Mouse (Mus musculus) embryo, embryonic 11.5 days (tissue): ENCODE measurements around the gene Dcp1a.
A peak's percentile ranks its signal among the peaks of the same experiment; 100 is the strongest.

Experiments
- DNase-seq: peaks from one replicate; pipeline ENCODE4 v3.0.0-alpha.2; 2012; ENCODE audit warnings: low read depth, low spot score

Dcp1a gene

DNA sequence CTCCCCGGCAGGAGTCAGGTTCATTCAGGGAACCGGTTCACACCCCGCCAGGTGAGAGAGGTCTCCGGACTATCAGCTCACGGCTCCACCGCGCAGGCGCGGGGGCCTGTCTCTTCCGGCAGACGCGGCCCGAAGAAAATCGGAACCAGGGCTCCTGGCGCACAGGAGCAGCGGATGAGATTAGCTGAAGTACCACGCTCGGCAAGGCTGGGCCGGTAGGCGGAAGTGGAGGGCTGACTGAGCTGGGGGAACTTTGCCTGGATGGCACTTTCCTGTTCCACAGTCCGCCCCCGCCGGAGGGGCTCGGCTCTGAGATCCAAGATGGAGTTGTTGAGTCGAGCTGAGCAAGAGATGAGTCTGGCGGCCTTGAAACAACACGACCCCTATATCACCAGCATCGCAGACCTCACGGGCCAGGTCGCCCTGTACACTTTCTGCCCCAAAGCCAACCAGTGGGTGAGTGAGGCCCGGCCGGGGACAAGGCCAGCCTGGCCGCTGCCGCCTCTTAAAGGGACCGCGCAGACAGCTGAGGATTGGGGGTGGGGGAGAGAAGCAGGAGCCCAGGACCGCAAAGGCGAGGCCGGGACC, at the start of gene Dcp1a:
Gene Dcp1a (plus strand): TSS at position 175 of the 588 bp plus-strand sequence.
- peak; percentile 89 for DNase-seq

DNA sequence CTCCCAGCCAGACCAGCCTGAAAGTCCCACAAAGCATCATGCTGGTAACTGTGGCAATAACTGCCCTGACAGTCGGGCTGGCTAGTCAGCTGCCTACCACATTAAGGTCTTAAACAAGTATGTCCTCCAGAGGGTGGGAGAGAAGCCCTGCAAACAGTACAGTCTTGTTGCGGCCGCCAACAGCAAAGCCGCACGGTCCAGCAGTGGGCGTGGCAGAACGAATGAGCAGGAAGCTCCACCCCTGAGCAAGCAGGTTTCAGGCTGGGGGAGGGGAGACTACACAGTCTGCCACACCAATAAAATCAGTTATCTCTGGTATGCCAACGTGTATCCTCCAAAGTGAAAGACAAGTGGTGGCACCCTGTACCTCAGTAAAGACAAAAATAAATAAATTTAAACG, 49.7 kb upstream of the Dcp1a start:
- no peak for DNase-seq

DNA sequence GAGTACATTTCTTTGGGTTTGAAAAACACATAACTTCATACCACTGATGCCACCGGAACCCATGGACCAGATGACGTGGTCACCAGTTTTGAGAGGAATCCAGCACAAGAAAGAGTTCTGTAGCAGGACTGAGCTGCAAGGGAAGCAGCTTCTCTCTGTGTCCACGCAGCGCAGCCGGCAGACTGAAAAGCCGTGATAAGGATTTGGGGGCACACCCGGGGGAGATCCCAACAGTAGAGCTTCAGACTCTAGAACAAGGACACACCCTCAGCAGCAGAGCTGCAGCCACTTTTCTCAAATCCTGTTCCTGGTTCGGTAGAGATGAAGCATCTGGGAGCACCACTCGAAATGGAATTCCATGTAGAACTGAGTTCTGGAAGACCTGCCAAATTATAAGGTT, 49.3 kb upstream of the Dcp1a start:
- no peak for DNase-seq

DNA sequence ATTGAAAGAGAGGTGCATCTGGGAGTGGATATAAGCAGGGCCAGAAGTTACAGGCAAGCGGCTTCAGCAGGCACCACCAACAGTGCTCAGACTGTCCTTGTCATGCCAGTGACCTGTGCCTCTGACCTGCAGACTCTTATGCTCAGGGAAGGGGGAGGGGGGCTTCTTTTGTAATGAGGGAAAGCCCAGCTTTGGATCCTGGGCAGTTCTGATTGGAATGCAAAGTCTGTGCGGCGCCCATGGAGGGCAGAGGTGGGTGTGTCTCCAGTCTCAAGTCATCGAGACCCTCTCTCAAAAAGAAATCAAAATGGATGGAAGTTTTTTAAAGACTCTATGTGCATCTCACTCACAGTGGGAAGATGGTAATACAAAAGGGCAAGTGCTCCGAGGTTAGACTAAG, 48.9 kb upstream of the Dcp1a start:
- no peak for DNase-seq

DNA sequence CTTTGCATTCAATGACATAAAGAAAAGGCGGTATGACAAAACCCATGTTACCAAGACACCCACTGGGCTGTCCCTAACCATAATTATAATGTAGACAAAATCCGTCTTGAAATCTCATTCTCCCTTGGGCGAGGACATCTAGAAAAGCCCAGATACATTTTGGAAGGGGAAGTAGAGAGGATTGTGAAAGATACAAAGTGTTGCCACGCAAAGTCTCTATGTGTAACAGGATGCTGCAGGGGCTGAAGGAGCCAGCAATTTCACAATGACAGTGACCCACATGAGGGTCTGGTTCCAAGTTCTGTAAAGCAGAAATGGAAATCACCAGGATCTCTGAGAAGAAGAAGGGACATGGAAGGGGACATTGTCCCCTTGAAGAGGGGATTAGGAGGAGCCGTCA, 44.0 kb upstream of the Dcp1a start:
- no peak for DNase-seq

DNA sequence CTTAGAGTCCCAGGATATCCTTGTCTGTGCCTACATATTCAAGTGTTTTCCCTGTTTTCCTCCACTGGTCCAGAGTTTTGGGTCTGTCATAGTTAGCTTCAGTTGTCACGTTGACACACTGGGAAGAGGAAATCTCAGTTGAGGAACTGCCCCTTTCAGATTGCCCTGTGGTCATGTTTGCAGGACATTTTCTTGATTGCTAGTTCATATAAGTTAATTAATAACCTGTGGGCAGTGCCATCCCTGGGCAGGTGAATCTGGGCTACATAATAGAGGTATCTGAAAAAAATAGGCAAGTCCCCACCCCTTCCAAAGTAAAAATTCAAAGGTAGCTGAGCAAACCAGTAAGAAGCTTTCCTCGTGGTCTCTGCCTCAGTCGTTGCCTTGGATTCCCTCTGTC, 39.4 kb upstream of the Dcp1a start:
- no peak for DNase-seq

DNA sequence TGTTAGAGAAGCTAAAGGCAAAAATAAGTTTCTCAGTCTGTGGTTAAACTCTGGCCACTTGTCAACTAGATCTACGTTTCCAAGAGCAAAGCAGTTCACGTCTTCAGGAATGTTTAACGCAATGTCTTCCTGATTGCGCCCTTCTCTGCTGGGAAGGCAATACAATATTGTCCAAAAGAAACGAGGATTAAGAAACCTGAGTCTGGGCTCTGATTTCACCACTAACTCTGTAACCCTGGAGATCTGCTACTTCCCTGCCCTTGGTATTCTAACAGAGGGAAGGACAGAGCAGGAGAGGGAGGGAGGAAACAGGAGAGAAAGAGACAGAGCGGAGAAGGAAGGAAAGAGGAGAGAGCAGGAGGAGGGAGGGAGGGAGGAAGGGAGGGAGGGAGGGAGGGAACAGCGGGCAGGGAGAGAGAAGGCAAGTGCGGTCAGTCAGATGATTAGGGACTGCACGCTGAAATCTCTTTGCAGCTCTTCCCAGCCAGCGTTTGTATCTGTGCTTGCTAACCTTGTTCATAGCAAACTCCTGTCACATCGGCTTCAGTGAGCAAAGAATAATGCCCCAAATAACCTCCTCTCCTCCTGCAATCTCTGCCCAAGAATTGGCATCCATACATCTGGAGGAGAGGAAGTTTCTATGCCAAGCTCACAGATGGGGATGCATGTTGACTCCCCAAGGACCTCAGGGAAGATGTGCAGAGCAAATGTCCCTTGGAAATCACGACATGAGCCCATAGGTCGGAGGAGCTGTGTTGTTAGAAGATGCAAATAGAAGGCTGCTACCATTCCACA, 23.3 kb upstream of the Dcp1a start:
- DNase-seq = no peak

DNA sequence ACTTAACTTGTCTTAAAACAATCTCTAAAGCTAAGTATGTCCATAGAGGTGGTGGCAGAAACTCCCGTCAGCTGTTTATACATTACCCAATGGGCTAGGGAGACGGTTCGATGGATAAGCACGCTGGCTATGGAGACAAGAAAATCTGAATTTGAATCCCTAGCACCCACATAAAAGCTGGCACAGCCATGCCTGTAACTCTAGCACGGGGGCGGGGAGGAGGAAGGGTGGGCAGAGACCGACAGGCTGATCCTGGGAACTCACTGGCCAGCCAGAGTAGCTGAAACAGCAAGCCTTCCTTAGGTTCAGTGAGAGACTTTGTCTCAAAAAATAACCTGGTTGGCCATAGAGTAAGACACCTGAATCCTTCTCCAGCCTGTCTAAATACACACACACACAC, 21.9 kb upstream of the Dcp1a start:
- DNase-seq = no peak

DNA sequence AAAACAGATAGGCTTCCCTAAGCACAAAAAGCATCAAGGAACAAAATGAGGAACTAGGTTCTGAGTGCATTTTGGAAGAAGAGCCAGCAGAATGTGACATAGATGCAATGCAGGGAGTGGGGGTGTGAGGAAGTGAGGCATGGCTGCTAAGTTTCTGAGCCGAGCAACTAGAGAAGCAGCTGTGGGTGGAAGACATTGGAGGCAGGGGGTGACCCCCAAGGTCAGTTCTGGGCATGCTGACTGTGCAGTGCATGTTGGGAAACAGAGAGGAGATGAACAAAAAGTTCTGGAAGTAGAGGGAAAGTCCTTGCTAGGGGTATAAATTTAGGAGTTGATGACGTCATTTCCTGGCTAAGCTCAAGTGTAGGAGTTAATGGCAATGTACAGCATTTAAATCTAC, 21.4 kb upstream of the Dcp1a start:
- no peak for DNase-seq

DNA sequence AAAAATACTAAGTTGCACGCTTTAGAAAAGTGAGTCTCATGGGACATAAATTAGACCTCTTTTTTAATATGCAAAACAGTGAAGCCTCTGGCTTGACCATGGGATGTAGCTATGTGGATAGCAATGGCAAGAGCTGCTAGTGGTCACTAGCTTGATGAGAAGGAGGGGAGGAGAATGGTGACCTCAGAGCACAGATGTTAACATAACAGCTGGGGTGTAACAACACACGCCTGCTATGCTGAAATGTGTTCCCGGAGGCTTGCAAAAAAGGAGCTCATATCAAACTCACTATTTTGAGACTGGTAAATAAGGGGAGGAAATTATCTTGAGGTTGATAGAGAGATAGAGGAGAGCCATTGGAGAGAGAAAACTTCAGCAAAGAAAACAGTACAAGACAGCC, 20.5 kb upstream of the Dcp1a start:
- DNase-seq = no peak

DNA sequence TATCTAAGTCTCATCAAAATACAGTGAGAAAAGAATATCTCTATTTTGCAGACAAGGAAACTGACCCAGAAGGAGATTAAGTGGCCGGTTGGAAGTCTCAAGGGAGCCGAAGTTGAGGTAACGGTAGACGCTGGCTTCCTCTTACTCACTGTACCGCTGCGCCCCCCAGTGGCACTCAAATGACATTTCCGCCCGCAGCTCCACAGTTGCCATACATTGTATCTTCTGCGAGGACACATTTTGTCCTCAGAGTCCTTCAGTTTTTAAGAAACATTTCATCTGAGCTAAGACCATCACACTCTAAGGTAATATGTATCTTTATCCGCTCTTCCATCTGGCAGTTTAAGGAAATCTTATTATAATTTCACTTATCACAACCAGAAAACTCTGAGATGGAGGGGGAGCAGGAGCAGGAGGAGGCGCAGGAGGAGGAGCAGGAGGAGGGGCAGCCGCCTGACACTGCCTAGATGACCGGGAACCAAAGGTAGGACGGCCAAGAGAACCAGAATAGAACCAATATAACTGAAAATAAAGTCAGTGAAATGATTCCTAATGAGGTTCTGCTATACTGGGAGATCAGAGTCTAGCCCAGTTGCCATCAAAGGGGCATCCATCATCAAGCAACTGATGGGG, 19.3 kb upstream of the Dcp1a start:
- peak; percentile 67 for DNase-seq

DNA sequence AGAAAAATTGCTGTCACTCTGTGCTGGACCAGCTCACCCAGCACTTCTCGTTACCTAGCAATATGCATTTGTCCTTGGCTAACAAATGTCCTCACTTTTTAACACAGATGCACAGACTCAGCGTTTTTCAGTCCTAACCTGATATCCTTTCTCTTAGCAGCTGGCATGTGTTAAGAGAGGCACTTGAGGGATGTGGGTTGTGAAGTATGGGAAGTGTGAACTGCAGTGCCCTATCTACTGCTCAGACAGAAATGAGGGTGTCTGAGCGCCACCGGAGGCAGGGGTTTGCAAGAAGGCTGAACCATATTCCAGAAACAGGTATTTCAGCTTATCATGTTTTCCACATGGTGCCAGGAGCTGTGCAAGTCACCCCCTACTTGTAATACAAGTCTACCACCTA, 16.0 kb upstream of the Dcp1a start:
- no peak for DNase-seq

DNA sequence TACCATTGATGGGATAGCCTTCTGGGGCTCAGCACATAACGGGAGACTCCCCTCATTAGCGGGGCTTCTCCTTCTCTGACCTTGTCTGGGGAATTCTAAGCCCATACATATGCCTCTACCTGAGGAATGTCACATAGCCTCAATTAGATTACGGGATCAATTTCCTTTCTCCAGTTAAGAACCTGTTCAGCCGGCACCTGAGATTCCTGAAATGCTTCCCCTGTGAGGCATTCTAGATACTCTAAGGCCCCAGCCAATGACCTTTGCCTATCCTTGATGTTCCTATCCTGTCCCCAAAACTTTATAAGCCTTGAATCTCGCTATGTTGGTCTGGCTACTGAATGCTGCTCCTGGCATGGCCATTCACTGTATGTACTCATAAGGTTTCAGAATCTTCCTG, 5.7 kb upstream of the Dcp1a start:
- DNase-seq = no peak

DNA sequence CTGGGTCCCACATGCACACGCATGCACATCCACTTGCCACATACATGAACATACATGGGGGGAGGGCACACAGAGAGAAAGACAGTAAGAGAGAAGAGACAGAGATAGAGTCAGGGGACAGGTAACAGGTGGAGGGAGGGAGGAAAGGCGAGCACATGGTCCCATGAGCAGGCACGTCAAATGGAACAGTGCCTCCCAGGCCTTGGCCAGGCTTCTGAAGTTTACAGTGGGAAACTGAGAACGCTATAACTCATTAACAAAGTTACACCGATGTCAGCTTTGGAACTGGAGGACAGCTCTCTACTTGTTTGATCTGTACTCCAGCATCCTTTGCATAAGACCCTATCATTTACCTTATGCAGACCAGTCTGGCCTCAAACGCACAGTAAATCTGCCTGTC, 4.9 kb upstream of the Dcp1a start:
- DNase-seq = no peak

DNA sequence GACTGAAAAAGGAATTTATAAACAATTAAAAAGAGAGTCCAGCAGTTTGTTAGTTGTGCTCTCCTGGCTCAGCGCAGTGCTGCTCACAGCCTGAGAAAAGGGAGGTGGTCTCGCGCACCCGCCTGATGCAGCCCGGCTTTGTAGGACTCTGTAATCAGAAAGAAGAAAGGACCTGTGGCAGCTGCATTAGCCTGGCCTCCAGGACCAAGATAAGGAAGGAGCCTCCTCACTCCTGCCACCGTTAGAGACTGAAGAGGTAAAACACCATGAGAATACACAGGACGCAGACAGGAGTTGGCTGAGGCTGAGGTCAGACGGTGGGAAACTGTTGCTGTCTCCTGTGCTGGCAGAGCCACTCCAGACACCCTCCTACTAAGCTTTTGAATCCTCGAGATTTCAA, 12.0 kb downstream of the Dcp1a start, which contains the start of gene Cacna1d:
Gene Cacna1d (minus strand): TSS at position 114 of the 400 bp plus-strand sequence.
- DNase-seq = no peak

DNA sequence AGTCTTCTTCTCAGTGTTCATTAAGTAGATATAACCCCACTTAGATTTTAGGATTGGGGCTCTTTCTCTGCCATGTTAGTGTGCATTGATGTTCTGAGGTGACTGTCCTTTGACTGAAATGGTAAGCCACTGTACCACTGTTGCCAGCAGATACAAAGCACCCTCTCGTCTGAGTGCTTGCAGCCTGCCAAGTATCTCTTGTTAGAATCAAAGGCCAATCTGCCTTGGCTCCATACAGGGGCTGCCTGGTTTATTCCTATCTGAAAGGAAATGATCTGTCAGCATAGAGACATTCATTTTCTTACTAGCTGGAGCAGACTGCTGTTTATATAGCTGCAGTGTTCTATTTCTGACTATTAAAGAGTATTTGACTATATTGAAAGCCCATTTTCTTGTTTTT, 13.9 kb downstream of the Dcp1a start:
- no peak for DNase-seq

DNA sequence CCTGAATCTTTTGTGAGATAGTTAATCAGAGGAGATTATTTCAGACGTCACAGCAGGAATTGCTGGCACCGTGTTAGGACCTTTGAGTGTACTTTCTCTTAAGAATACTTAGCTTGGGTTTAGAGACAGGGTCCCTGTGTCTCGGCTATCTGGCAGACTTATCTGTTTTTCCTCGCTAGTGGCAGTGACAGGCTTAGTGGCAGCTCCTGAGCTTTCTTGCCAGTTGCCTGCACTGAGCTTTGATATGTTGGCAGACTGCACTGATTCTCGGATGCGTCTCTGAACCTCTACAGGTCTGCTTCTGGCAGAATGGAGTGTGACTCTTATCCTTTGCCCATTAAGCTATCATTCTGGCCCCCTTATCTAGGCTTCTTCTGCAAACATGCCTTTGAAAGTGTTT, 15.7 kb downstream of the Dcp1a start:
- no peak for DNase-seq

DNA sequence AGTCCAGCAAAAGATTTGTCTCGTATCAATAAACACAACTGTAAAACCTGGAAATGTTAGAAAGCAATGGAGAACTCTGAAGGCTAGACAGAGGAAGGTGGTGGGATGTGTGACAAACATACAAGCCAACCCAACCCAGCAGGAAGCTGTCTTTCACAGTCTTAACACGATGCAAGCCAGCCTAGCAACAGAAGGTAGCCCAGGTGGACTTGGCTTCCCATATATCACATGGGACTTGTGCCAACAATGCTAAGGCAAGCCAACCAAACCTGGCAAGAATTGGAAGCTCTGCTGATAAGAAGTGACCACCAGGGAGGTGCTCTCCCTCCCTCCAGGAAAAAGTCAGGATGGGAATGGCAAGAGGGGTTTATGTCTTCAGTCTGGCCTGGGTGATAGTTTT, 18.9 kb downstream of the Dcp1a start:
- no peak for DNase-seq

DNA sequence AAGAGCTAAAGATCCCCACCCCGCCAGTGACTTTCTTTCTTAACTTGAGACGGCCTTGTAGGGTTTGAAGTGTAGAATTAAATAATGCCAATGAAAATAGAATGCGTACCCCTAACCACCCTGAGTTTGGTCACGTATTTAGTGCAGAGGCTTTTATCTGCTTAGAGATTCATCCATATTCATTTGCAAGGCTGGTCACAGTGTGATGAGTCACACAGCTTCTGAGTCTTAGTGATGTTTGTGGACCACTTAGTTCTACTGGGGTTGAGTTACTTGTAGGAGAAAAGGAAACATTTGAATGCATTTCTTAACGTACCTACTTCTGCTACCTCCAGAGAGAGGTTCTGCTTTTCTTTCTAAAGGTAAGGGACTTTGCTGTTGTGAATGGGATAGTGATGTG, 25.7 kb downstream of the Dcp1a start:
- DNase-seq = no peak

DNA sequence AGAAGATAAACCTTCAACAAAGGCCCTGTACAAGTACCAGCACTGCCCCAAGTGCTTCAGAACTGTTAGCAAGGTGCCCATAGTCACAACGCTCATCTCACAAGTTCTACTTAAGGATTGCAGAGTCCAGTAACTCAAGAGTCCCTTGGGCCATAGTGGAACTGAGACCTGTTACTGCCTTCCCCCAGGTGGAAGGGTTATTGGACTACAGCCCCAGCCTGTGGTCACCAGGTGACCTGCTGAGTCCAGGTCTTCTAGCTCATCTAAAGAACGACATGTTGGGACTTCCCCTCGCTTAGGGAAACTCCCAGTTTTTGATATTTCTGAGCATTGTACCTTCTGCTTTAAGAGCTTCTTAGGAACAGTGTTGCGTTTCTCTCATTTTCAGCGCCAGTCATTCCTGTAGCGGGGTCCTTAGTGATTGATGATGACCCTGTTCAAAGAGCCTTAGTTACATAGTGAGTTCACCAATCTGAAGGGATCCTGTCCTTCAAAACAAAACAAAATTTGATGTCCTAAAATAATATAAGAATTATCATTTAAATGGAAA, 31.0 kb downstream of the Dcp1a start:
- DNase-seq = no peak

DNA sequence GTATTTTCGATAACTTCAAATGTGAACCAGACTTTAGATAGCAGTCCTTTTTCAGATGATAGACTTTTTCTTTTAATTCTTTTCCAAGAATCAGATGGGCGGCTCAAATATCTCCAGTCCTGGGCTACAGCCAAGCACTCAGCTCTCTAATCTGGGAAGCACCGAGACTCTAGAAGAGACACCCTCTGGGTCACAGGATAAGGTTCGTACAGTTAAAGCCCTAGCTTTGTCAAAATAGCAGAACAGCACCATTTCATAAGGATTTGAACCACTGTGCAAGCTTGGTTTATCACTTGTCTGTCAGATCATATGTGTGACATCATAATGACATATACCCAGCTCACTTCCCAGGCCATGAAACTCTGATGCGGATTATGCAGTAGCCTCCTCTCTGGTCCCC, 33.6 kb downstream of the Dcp1a start:
- no peak for DNase-seq

DNA sequence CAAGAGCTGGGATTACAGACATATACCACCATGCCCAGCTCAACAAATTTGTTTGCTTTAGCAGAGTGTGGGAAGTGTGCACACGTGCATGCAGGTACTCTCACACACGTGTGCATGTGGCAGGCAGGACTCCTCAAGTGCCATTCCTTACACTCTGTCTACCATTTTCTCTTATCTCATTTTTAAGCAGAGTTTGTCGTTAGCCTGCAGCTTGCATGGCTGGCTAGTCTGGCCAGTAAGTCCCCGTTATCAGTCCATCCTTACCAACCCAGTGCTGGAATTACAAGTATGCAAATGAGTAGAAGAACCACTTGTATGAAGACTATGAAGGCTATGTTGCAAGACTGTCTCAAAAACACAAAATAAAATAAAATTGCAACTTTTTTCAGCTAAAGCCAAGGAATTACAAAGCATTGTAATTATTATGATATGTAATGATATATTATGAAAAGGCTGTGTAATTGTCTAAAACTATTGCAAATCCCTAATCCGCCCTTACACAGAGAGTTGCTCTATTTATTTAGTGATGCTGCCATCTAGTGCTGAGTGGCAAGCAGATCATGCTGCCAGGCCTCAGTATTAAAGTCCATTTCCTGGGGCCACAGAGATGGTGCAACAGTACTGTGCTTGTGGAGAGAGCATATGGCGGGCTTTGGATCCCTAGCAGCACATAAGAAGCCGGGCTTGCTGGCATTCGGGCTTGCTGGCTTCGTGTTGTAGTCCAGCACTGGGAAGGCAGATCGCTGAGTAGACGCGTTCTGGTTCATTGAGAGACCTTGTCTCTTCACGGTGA, 36.8 kb downstream of the Dcp1a start:
- DNase-seq = no peak
